Mouse (Mus musculus): ENCODE results near the gene Map3k11. TPM values are rescaled to one million over a fixed set of nuclear protein-coding genes. Genes with fewer than 3 reads are reported as not detected.

Map3k11 gene
- 12.3 and 13.4 TPM in 2 replicates for polyA plus RNA-seq (2015; fragmentation: Nextera tagmentation; extraction: Ambion mirVana)

DNA sequence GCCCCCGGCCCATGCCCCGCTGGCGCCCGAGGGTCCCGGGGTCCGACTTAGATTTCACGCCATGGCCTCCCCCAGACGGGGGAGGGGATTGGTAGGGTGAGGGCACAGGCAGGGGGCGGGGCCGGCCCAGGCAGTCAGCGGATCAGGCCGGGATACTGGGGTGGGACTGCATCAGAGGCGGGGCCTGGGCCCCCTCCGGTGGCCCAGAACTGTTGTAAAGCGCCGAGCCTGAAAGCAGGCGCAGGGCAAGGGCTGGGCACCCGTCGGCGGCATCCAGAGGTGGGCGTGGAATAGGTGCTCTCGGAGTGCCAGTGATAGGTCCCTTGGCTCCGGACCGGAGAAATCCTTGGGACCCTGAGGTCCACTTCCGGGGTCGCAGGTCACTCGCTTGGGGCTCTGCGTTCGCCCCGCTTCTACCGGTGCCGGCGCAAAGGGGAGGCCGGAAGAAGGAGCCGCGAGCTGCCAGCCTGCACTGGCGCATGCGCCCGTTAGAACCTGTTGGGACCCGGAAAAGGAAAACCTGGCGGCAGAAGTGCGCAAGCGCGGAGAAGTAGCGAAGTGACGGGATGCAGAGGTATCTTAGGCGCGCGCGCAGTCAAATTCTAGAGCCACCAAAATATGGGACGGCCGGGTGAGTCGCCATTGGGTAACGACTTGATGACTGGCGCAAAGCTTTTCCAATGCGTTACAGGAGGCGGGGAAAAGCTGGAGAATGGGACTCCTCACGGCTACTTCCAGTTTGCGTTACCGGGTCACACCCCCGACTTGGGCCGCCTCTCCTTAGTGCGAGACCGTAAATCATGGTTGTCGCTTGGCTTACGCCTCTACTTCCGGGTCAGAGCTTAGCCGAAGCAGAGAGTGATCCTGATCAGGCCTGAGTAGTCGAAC is at the start of gene Map3k11, which contains the start of gene Pcnx3:
TSS of gene Map3k11 (plus strand) at position 543 of the 888 bp plus-strand sequence.
TSS of gene Pcnx3 (minus strand) at position 709 of the 888 bp plus-strand sequence.
- under 1% methylated on average over 69 of the region's 69 CpGs for WGBS
- H3K4me2 ChIP-seq, result peak within 1 kb of the TSS; percentile 99
- no peaks in the 10 kb centered on the region for H3K27me3 ChIP-seq
- peak within 1 kb of the TSS; percentile 87 for H3K9ac ChIP-seq
- H3K27ac ChIP-seq (replicated peaks), result peak within 1 kb of the TSS; percentile 88
- peaks cover 33% of the 10 kb centered on the region for H3K36me3 ChIP-seq
- H3K4me3 ChIP-seq, result peak within 1 kb of the TSS; percentile 83
- ATAC-seq (ENCODE audit: low FRiP score, low read depth), result peak; percentile 96
- H3K4me1 ChIP-seq (replicated peaks), result peaks cover 54% of the 10 kb centered on the region
- no peaks in the 10 kb centered on the region for H3K9me3 ChIP-seq

DNA sequence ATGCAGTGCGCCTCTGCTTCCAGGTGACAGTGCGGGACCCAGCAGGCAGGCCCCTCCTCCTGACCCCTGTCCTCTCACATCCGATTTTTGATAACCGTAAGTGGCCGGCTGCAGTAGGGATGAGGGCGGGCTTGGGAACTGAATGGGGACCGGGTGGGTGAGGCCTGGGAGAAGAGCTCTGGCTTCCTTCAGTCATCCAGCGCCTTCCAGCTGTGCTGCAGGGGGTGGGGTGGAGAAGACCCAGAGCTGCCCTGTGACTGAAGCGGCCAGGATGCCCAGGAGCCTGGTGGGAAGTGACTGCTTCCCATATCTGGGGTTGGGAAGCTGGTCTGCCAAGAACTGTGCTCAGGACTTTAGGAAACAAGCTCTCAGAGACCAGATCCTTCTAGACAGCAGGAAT is 48.2 kb upstream of the Map3k11 start:
- Histone ChIP-seq H3K4me3 (no peak overlapping the region), H3K36me3 (peaks cover 53% of the 10 kb centered on the region), H3K9ac (no peak overlapping the region), H3K27me3 (no peaks in the 10 kb centered on the region), H3K27ac (replicated peaks) (no peak overlapping the region), H3K4me1 (replicated peaks) (peaks cover 28% of the 10 kb centered on the region), H3K4me2 (no peak overlapping the region), H3K9me3 (no peaks in the 10 kb centered on the region)
- ATAC-seq (ENCODE audit: low FRiP score, low read depth), result no peak
- WGBS, result 74% methylated on average over 9 of the region's 9 CpGs

DNA sequence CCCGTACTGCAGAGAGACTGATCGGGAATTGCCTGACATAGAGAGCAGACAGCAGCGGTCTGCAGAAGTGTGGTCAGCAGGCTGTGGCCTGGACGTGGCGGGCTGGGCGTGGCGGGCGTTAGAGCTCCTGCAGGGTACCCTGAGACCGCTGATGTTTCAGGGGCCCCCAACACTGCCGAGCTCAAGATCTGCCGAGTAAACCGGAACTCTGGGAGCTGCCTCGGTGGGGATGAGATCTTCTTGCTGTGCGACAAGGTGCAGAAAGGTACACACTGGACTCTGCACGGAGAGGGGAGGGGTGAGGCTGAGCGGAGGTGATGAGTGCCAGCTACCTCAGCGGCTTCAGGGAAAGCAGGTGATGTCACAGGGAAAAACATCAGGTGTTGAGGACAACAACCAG is 47.5 kb upstream of the Map3k11 start:
- 91% methylated on average over 17 of the region's 17 CpGs for WGBS
- ATAC-seq (ENCODE audit: low FRiP score, low read depth), result no peak

DNA sequence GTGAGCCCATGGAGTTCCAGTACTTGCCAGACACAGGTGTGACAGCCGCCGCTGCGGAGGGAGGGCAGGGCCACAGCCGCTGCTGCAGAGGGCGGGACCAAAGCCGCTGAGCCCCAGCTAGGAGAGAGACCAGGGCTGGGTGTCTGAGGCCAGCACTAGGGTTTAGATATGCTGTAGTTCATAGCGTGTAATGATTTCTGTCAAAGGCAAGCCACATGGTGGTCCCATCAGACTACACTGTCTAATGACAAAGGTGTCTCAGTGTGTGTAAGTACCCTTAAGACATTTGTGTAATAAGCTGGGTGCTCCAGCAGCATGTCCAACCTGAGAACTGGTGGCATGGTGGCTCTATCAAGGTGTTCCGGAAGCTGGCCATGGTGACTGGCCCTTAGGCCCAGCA is 46.9 kb upstream of the Map3k11 start:
- Histone ChIP-seq H3K27me3 (no peaks in the 10 kb centered on the region), H3K4me1 (replicated peaks) (peaks cover 22% of the 10 kb centered on the region), H3K4me2 (no peak overlapping the region), H3K9me3 (no peaks in the 10 kb centered on the region), H3K36me3 (peaks cover 66% of the 10 kb centered on the region), H3K9ac (no peak overlapping the region), H3K4me3 (no peak overlapping the region), H3K27ac (replicated peaks) (no peak overlapping the region)
- no peak for ATAC-seq (ENCODE audit: low FRiP score, low read depth)
- 95% methylated on average over 8 of the region's 8 CpGs for WGBS

More for the DNA sequence above, 47.5 kb upstream of the Map3k11 start:
- Histone ChIP-seq H3K27me3 (no peaks in the 10 kb centered on the region), H3K4me3 (no peak overlapping the region), H3K4me2 (no peak overlapping the region), H3K9me3 (no peaks in the 10 kb centered on the region), H3K4me1 (replicated peaks) (peaks cover 28% of the 10 kb centered on the region), H3K36me3 (peaks cover 60% of the 10 kb centered on the region), H3K27ac (replicated peaks) (no peak overlapping the region), H3K9ac (no peak overlapping the region)

DNA sequence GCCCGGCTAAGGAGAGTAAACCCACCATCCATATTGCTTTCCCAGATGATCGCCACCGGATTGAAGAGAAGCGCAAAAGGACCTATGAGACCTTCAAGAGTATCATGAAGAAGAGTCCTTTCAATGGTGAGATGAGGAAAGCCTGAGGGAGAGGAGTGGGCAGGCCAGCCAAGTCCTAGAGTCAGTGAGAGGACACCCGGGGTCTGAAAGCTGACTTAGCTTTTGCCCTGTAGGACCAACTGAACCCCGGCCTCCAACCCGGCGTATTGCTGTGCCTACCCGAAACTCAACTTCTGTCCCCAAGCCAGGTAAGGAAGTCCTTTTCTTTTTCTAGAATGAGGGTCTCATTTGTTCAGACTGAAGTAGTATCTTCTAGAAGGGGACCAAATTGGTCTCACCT is 43.3 kb upstream of the Map3k11 start:
- WGBS, result 94% methylated on average over 9 of the region's 9 CpGs
- no peak for ATAC-seq (ENCODE audit: low FRiP score, low read depth)
- Histone ChIP-seq H3K9me3 (no peaks in the 10 kb centered on the region), H3K27me3 (no peaks in the 10 kb centered on the region), H3K4me2 (no peak overlapping the region), H3K4me1 (replicated peaks) (peaks cover 14% of the 10 kb centered on the region), H3K9ac (no peak overlapping the region), H3K27ac (replicated peaks) (no peak overlapping the region), H3K4me3 (no peak overlapping the region), H3K36me3 (peaks cover 70% of the 10 kb centered on the region)

DNA sequence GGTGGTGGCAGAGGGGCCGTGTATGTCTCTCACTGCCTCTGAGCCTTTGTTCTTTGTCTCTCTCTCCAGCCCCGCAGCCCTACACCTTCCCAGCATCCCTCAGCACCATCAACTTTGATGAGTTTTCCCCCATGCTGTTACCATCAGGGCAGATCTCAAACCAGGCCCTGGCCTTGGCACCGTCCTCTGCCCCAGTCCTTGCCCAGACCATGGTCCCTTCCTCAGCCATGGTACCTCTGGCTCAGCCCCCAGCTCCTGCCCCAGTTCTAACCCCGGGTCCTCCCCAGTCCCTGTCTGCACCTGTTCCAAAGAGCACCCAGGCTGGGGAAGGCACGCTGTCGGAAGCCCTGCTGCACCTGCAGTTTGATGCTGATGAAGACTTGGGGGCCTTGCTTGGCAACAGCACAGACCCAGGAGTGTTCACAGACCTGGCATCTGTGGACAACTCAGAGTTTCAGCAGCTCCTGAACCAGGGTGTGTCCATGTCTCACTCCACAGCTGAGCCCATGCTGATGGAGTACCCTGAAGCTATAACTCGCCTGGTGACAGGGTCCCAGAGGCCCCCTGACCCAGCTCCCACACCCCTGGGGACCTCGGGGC is 41.7 kb upstream of the Map3k11 start:
- WGBS, result 93% methylated on average over 8 of the region's 8 CpGs
- Histone ChIP-seq H3K9me3 (no peaks in the 10 kb centered on the region), H3K9ac (no peak overlapping the region), H3K36me3 (peaks cover 59% of the 10 kb centered on the region), H3K27me3 (no peaks in the 10 kb centered on the region), H3K4me2 (no peak overlapping the region), H3K4me3 (no peak overlapping the region), H3K27ac (replicated peaks) (no peak overlapping the region), H3K4me1 (replicated peaks) (peaks cover 14% of the 10 kb centered on the region)
- ATAC-seq (ENCODE audit: low FRiP score, low read depth), result no peak

DNA sequence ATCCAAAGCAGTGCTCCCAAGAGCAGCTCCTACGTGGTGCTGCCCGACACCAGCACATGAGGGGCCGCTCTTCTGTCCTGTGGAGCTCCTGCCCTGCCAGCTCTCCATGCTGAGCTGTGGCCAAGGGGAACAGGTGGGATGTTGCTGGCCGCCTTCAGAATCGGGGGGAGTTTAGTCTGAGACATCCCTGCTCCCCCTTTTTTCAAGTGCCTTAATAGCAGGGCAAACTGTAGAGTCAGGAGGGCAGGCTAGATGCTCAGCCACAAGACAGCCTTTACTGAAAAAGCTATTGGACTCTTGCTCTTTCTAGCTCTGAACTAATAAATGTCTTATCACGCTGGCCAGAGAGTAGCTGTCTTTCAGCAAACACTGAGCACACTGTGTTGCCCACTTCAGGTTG is 40.8 kb upstream of the Map3k11 start:
- ATAC-seq (ENCODE audit: low FRiP score, low read depth), result no peak
- peaks cover 50% of the 10 kb centered on the region for H3K36me3 ChIP-seq
- no peak overlapping the region for H3K4me3 ChIP-seq
- H3K9me3 ChIP-seq, result no peaks in the 10 kb centered on the region
- H3K4me2 ChIP-seq, result no peak overlapping the region
- H3K9ac ChIP-seq, result no peak overlapping the region
- WGBS, result 95% methylated on average over 6 of the region's 6 CpGs
- H3K4me1 ChIP-seq (replicated peaks), result peaks cover 14% of the 10 kb centered on the region
- no peaks in the 10 kb centered on the region for H3K27me3 ChIP-seq
- peak overlapping the region; percentile 53; the same call in 1 of the 2 replicates for H3K27ac ChIP-seq (replicated peaks)

DNA sequence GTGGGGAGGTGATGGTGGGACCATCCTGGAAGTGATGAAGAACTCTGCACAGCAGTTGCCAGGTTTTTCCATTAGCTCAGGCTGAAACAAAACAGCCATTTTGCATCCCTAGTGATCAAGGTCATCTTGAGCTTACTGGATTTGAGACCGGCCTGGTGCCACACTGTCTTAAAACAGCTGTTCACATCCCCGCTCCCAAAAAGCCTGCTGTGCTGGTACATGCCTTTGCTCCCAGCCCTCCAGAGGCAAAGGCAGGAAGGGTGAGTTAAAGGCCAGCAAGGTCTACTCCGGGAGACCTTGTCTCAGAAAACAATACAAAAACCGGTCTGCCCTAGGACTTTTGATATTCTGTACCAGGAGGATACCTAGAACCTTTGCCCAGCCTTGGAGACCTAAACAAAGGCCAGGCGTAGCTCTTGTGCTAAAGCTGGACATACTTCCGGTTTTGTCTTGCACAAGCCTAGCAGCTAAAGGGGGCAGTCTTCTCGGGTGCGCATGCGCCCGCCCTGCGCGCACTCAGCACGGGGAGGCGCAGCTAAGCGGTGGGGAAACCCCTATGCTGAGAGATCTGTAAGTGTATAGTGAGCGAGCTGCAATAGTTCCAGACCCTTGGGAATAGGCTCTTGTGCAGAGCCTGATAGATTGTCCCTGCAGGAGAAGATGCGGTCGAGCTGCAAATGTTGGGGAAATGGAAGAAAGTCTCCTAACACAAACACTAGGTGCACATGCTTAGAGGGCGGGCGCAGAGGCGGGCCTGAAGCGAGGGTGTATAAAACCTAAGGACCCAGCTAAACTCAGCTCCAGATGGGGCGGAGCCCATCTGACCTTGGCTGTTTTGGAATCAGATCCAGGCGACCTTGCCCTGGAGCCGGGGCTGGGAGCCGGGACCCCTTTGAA is 39.9 kb upstream of the Map3k11 start:
- H3K27ac ChIP-seq (replicated peaks), result peak overlapping the region; percentile 53
- H3K27me3 ChIP-seq, result peaks cover 8% of the 10 kb centered on the region; the same call in 1 of the 2 replicates
- H3K9ac ChIP-seq, result peak overlapping the region; percentile 37
- H3K9me3 ChIP-seq, result no peaks in the 10 kb centered on the region
- peaks cover 43% of the 10 kb centered on the region for H3K36me3 ChIP-seq
- H3K4me1 ChIP-seq (replicated peaks), result peaks cover 14% of the 10 kb centered on the region
- peak overlapping the region; percentile 27 for H3K4me3 ChIP-seq
- 12% methylated on average over 26 of the region's 26 CpGs for WGBS
- peak; percentile 95 for ATAC-seq (ENCODE audit: low FRiP score, low read depth)
- peak overlapping the region; percentile 57 for H3K4me2 ChIP-seq

DNA sequence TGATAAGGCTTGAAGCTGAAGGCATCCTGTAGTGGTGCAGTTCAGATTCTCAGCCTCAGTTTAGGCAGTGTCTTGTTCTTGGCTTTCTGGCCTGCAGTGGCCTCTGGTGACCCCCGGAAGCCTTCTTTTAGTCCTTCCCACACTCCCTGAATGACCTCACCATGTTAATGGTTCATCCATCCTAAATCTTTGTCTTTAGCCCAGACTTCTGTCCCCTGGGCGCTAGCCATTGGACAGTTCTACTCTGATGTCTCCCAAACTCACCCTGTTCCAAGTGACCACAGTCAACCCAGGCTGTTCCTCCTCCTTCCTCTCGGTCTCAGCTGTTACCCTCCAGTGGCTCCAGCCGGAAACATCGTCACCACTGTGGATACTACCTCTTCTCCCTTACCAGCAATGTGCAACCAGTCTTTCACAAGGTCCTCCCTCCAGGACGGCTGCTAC is 39.2 kb upstream of the Map3k11 start:
- no peak for ATAC-seq (ENCODE audit: low FRiP score, low read depth)
- Histone ChIP-seq H3K27me3 (peaks cover 12% of the 10 kb centered on the region; the same call in 1 of the 2 replicates), H3K9me3 (no peaks in the 10 kb centered on the region), H3K9ac (peak overlapping the region; percentile 37; the same call in 1 of the 2 replicates), H3K4me2 (peak overlapping the region; percentile 57), H3K4me1 (replicated peaks) (peaks cover 21% of the 10 kb centered on the region), H3K27ac (replicated peaks) (peak overlapping the region; percentile 53), H3K36me3 (peaks cover 36% of the 10 kb centered on the region), H3K4me3 (peak overlapping the region; percentile 27)
- 68% methylated on average over 6 of the region's 6 CpGs for WGBS

DNA sequence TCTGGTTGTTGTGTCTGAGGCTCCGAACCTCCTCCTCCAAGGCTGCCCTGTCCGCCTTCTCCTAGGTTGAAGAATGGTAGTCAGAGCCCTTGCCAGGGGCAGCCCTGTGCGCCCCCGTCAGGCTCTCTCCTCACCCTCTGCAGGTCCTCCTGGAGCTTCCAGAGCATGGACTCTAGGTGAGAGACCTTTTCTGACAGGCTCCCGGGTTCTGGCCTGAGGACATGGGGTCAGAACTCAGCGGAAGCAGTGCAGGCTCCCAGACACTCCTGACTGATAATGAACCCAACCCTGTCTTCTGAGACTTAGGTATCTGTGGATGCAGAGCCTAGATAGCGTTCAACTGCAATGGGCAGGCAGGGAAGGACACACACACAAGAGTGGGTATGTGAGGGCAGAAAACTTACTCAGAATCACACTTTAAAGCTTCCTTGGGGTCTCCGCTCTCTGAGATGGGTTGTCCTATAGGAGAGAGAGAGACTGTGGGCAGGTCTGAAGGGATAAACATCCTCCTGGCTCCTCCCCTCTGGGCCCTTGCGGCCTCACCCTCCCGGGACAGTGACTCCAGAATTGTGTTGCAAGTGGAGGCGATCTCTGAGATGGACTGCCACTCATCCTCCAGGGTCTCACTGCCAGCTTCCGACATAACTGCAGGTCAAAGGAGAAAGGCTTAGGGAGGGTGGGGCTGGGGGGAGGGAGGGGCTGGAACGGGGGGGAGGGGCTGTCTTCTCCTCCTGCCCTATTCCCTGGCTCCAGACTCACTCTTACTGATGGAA is 36.9 kb upstream of the Map3k11 start:
- no peak for ATAC-seq (ENCODE audit: low FRiP score, low read depth)
- H3K4me3 ChIP-seq, result no peak overlapping the region
- H3K4me1 ChIP-seq (replicated peaks), result peaks cover 29% of the 10 kb centered on the region
- peaks cover 13% of the 10 kb centered on the region for H3K36me3 ChIP-seq
- H3K9me3 ChIP-seq, result no peaks in the 10 kb centered on the region
- no peak overlapping the region for H3K9ac ChIP-seq
- no peak overlapping the region for H3K27ac ChIP-seq (replicated peaks)
- H3K27me3 ChIP-seq, result peaks cover 34% of the 10 kb centered on the region
- 62% methylated on average over 13 of the region's 13 CpGs for WGBS
- H3K4me2 ChIP-seq, result no peak overlapping the region

DNA sequence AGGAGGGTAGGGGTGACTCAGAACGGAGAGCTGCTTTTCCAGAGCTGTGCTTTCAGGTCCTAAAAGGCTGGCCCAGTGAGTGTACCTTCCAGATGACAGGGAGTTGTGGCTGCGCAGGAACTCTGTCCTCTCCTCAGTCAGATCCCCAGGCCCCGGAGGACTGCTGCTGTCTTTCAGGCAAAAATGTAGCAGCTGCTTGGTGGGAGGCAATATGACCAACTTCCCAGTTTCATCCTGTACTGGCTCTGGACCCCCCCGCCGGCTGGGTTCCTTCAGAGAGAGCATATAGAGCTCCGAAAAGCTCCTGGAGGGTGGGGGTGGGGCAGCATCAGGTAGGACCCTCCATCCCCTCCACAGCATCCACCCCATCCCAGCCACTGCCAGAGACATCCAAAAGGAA is 36.0 kb upstream of the Map3k11 start:
- Histone ChIP-seq H3K9me3 (no peaks in the 10 kb centered on the region), H3K36me3 (peaks cover 4% of the 10 kb centered on the region), H3K27ac (replicated peaks) (no peak overlapping the region), H3K4me3 (no peak overlapping the region), H3K4me2 (no peak overlapping the region), H3K4me1 (replicated peaks) (peaks cover 29% of the 10 kb centered on the region), H3K27me3 (peaks cover 34% of the 10 kb centered on the region), H3K9ac (no peak overlapping the region)
- WGBS, result 75% methylated on average over 6 of the region's 6 CpGs
- ATAC-seq (ENCODE audit: low FRiP score, low read depth), result no peak

All from hindbrain, embryonic 15.5 days (tissue).